Mouse (Mus musculus): ENCODE measurements at regions not wholly inside any gene's neighbourhood (a gene's known extent, or its start where the extent isn't known, plus 50 kb on each side); places are given as distances from the start of the nearest gene placed in this dataset.

DNA sequence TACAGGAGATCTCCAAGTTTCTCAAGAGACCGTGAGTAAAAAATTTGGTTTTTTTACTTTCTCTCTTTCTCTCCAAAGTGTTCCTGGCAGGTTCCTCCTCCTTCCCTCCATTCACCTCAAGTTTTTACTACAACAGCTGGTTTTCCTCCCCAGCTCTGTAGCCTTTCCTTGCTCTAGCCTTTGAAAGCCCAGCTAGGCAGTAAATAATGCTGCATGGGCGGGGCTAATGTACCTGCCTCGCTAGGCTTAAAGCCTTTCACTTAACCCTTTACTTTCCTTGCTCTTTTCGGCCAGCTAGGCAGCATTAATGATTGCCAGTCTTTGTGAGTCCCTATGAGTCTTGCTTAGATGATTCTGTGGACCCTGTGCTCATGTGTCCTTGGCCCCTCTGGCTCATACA lies 720.0 kb upstream of the Adam24 start:
- no peak for DNase-seq (ENCODE audit: low read depth, low spot score)
- in situ Hi-C loops (cut with MboI; ENCODE audit: low sequenced_read_pairs in 2 of 2, unreplicated experiment in 2 of 2): no loop called here
- no peaks in the 10 kb centered on the region for H3K36me3 ChIP-seq (ENCODE audit: control insufficient read depth, insufficient read depth, low read length, poor library complexity, severe bottlenecking)

DNA sequence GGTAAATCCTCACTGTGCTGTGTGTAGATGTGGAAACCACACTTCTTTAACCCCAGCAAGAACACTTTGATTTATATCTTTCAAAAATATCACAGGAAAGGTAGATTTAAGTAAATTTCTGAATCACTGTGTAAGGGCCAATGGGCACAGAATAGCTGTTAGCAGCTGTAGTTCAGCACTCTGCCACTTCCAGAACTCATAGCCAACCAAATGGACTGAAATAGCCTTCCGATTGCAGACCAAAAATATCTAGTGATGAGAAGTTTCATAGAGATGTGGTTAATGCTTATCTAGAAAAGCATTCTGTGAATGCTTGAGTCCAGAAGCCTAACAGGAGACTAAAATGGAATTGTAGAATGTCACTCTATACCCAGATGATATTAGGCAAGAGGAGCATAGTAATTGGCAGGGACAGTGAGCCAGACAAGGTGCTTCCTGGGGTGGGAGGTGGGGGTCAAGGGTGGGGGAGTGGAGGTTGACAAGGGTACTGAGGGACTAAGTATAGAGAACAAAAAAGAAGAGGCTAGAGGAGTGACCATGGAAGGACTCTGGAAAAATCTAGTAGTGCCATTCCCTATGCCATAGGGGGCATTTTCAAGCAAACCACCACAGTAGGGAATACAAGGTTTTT lies 669.6 kb upstream of the Adam24 start:
- no peaks in the 10 kb centered on the region for H3K4me1 ChIP-seq (ENCODE audit: control insufficient read depth in 2 of 2, insufficient read depth in 2 of 2, low read length in 2 of 2, poor library complexity in 1 of 2)
- in situ Hi-C loops (cut with MboI; ENCODE audit: low sequenced_read_pairs in 2 of 2, unreplicated experiment in 2 of 2): no loop called here
- H3K4me3 ChIP-seq (ENCODE audit: insufficient read depth in 1 of 2, low read depth in 1 of 2, low read length in 2 of 2, poor library complexity in 1 of 2, severe bottlenecking in 1 of 2): no peak overlapping the region
- no peaks in the 10 kb centered on the region for H3K9me3 ChIP-seq (ENCODE audit: control insufficient read depth, insufficient read depth, low read depth, low read length)
- DNase-seq (ENCODE audit: low read depth, low spot score): no peak
- H3K9ac ChIP-seq (ENCODE audit: insufficient read depth, low read depth, low read length, poor library complexity, severe bottlenecking): no peak overlapping the region
- no peak overlapping the region for H3K27ac ChIP-seq (ENCODE audit: insufficient read depth, low read depth, low read length, poor library complexity, severe bottlenecking)
- TF ChIP-seq CHD2 (IDR thresholded peaks at IDR 0.05; ENCODE audit: low read depth, low read length) (no peak), ZNF384 (IDR thresholded peaks at IDR 0.05; ENCODE audit: low read depth, low read length) (no peak), HCFC1 (IDR thresholded peaks at IDR 0.05; ENCODE audit: borderline replicate concordance, insufficient read depth, low read length) (no peak), ZC3H11A (IDR thresholded peaks at IDR 0.05; ENCODE audit: borderline replicate concordance, low read depth, low read length) (no peak), MAFK (IDR thresholded peaks at IDR 0.05; ENCODE audit: insufficient read depth, low read depth, low read length) (no peak)
- H3K36me3 ChIP-seq (ENCODE audit: control insufficient read depth, insufficient read depth, low read length, poor library complexity, severe bottlenecking): no peaks in the 10 kb centered on the region

More for the DNA sequence above, 720.0 kb upstream of the Adam24 start:
- H3K9ac ChIP-seq (ENCODE audit: insufficient read depth, low read depth, low read length, poor library complexity, severe bottlenecking): no peak overlapping the region
- H3K4me1 ChIP-seq (ENCODE audit: control insufficient read depth in 2 of 2, insufficient read depth in 2 of 2, low read length in 2 of 2, poor library complexity in 1 of 2): no peaks in the 10 kb centered on the region
- no peak overlapping the region for H3K27ac ChIP-seq (ENCODE audit: insufficient read depth, low read depth, low read length, poor library complexity, severe bottlenecking)
- H3K9me3 ChIP-seq (ENCODE audit: control insufficient read depth, insufficient read depth, low read depth, low read length): no peaks in the 10 kb centered on the region
- H3K4me3 ChIP-seq (ENCODE audit: insufficient read depth in 1 of 2, low read depth in 1 of 2, low read length in 2 of 2, poor library complexity in 1 of 2, severe bottlenecking in 1 of 2): no peak overlapping the region
- TF ChIP-seq HCFC1 (IDR thresholded peaks at IDR 0.05; ENCODE audit: borderline replicate concordance, insufficient read depth, low read length) (no peak), CHD2 (IDR thresholded peaks at IDR 0.05; ENCODE audit: low read depth, low read length) (no peak)

DNA sequence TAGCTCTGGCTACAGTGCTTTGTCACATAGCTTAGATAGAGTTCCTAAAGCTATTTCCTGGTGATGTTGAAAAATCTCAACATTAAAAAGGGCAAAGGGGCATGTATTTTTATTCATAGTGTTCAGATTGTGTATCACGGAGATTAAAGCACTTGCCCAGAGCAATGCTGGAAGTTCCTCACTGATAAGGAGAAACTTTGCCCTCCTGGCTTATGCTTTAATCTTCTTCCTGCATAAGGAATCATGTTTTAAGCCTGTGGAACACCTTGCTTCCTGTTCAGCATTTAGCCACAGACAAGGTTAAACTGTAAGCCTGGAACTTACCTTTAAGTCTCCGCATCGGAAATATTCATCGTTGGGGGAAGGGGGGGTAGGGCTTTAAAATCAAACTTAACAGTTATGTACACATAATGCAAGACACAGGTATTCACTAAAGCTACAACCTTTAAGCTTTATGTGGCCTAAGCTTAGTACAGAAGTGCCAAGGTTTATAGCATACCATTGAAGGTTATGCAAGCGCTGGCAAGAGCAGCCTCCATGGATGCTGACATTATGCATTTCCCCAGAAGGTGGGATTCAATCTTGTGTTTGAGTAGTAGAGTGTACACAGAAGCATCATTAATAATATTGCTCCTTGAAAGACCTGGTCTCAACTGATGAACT lies 655.5 kb upstream of the Adam24 start:
- no peaks in the 10 kb centered on the region for H3K9me3 ChIP-seq (ENCODE audit: control insufficient read depth, insufficient read depth, low read depth, low read length)
- no peak overlapping the region for H3K9ac ChIP-seq (ENCODE audit: insufficient read depth, low read depth, low read length, poor library complexity, severe bottlenecking)
- no peak overlapping the region for H3K27ac ChIP-seq (ENCODE audit: insufficient read depth, low read depth, low read length, poor library complexity, severe bottlenecking)
- H3K36me3 ChIP-seq (ENCODE audit: control insufficient read depth, insufficient read depth, low read length, poor library complexity, severe bottlenecking): no peaks in the 10 kb centered on the region
- TF ChIP-seq ZC3H11A (IDR thresholded peaks at IDR 0.05; ENCODE audit: borderline replicate concordance, low read depth, low read length) (no peak), CHD2 (IDR thresholded peaks at IDR 0.05; ENCODE audit: low read depth, low read length) (no peak), HCFC1 (IDR thresholded peaks at IDR 0.05; ENCODE audit: borderline replicate concordance, insufficient read depth, low read length) (no peak), MAFK (IDR thresholded peaks at IDR 0.05; ENCODE audit: insufficient read depth, low read depth, low read length) (no peak)
- no peaks in the 10 kb centered on the region for H3K4me1 ChIP-seq (ENCODE audit: control insufficient read depth in 2 of 2, insufficient read depth in 2 of 2, low read length in 2 of 2, poor library complexity in 1 of 2)
- no peak for DNase-seq (ENCODE audit: low read depth, low spot score)
- H3K4me3 ChIP-seq (ENCODE audit: insufficient read depth in 1 of 2, low read depth in 1 of 2, low read length in 2 of 2, poor library complexity in 1 of 2, severe bottlenecking in 1 of 2): no peak overlapping the region
- in situ Hi-C loops (cut with MboI; ENCODE audit: low sequenced_read_pairs in 2 of 2, unreplicated experiment in 2 of 2): no loop called here

DNA sequence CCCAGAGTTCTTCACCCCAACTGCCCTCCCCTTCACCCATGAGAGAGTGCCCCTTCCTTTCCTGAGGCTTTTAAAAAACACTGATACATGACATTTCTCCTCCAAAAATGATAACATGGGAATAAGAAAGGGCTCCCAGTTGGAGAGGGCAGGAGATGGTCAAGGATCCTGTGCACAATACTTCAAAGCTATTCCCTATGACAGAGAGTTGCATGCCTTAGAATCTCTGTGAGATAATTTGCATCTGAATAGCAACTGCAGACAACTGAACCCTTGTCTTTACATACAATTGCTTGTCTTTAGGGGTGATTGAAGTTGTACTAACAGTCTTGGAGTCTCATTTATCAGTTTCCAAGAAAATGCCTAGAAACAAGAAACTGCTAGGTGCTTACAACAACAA lies 610.7 kb upstream of the Adam24 start:
- Histone ChIP-seq H3K27ac (ENCODE audit: insufficient read depth, low read depth, low read length, poor library complexity, severe bottlenecking) (no peak overlapping the region), H3K4me3 (ENCODE audit: insufficient read depth in 1 of 2, low read depth in 1 of 2, low read length in 2 of 2, poor library complexity in 1 of 2, severe bottlenecking in 1 of 2) (no peak overlapping the region), H3K9me3 (ENCODE audit: control insufficient read depth, insufficient read depth, low read depth, low read length) (no peaks in the 10 kb centered on the region), H3K4me1 (ENCODE audit: control insufficient read depth in 2 of 2, insufficient read depth in 2 of 2, low read length in 2 of 2, poor library complexity in 1 of 2) (no peaks in the 10 kb centered on the region), H3K9ac (ENCODE audit: insufficient read depth, low read depth, low read length, poor library complexity, severe bottlenecking) (no peak overlapping the region), H3K36me3 (ENCODE audit: control insufficient read depth, insufficient read depth, low read length, poor library complexity, severe bottlenecking) (no peaks in the 10 kb centered on the region)
- DNase-seq (ENCODE audit: low read depth, low spot score): no peak
- TF ChIP-seq MAFK (IDR thresholded peaks at IDR 0.05; ENCODE audit: insufficient read depth, low read depth, low read length) (no peak), HCFC1 (IDR thresholded peaks at IDR 0.05; ENCODE audit: borderline replicate concordance, insufficient read depth, low read length) (no peak), ZNF384 (IDR thresholded peaks at IDR 0.05; ENCODE audit: low read depth, low read length) (no peak), ZC3H11A (IDR thresholded peaks at IDR 0.05; ENCODE audit: borderline replicate concordance, low read depth, low read length) (no peak), CHD2 (IDR thresholded peaks at IDR 0.05; ENCODE audit: low read depth, low read length) (no peak)
- in situ Hi-C loops (cut with MboI; ENCODE audit: low sequenced_read_pairs in 2 of 2, unreplicated experiment in 2 of 2): no loop called here

Data from ES-E14 (cell line).